Mouse (Mus musculus): ENCODE data around the gene Gm37240. TPM values are rescaled to one million over a fixed set of nuclear protein-coding genes. Genes with fewer than 3 reads are reported as not detected.

Gene Gm37240
- polyA plus RNA-seq, 1 experiment, result 0.53 TPM

DNA sequence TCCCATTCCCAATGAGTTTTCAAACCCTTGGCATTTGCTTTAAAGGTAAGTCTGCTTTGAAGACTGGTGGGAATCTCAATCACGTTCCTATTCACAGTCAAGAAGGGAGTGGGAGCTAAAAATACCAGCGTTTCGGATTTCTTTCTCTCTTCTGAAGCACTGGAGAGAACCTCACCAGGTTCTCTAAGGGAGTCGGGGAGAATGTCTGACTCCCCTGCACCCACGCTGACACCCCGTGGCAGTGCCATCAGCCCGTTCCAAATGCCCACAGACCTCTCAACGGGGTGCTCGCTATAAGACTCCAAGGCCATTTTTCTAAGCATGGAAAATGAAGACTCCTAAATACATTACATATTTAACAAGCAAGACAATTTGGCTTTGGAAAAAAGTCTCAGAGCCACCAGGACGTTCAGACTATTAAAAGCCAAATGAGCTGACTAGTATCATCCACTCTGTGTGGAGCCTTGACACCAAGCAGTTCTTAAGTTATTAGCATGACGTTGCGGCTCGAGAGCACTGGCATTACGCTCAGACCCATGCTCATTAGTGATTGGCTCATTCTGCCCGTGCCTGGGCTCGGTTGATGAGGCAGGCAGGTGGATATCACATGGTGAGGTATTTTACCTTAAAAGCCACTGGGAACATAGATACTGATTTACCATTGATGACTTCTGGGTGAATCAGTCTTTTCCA, 508.5 kb downstream of the Gm37240 start:
- DNase-seq (ENCODE audit: low read depth), result no peak
- TF ChIP-seq CTCF (IDR thresholded peaks at IDR 0.05; ENCODE audit: borderline replicate concordance, extremely low read depth, insufficient read depth, insufficient read length) (no peak), POLR2A (IDR thresholded peaks at IDR 0.05; ENCODE audit: borderline replicate concordance, extremely low read depth, insufficient read depth, insufficient read length, poor library complexity, severe bottlenecking) (no peak)

DNA sequence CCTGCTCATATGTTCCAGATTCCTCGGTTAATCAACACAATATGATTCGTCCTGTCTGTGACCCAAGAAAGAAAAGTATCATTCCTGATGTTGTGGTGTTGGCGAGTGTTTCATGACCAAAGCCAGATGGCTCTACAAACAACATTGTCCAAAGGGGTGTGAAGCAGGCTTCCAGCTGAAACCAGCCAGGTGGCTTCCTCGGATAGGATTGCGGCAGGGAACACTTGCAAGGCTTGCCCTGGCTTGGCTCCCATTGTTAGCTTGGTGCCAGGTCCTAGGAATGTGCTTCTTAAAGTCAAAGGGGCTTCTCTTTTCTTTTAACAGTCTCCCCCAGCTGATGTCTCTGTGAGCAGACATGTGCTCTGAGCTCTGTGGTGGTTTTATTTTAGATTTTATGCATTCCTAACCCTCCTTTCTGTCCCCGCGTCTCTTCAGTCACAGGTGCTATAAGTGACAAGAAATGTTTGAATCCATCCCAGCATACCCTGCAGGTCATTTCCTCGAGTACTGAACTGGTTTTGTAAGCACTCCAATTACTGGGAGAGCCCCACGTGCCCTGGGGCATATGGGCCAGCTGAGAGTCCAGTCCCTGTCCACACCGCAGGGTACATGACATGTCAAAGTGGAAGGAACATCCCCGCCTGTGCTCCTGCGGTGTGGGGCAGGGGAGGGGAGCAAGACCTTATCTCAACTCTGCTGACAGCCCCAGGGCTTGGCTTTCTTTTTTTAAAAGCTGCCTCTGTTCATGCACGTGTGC, 509.2 kb downstream of the Gm37240 start:
- peak; percentile 22 for DNase-seq (ENCODE audit: low read depth)
- TF ChIP-seq POLR2A (IDR thresholded peaks at IDR 0.05; ENCODE audit: borderline replicate concordance, extremely low read depth, insufficient read depth, insufficient read length, poor library complexity, severe bottlenecking) (no peak), CTCF (IDR thresholded peaks at IDR 0.05; ENCODE audit: borderline replicate concordance, extremely low read depth, insufficient read depth, insufficient read length) (no peak)

DNA sequence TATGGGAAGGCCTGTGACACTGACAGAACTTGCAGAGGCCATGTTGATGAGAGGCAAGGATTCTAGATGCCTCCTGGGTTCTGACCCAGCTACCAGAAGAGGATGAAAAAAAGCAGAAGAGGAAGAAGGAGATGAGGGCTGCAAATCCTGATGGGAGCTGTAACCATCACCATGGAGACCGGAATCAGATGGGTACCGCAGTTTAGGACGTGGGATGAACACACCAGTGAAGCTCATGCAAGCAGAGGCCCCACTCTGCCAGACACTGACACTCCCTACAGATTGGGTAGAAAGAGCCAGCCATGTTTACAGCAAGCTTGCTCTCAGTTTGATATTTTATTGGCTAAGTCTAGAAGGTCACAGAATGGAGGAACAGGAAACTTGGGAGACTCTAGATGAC, 509.8 kb downstream of the Gm37240 start:
- TF ChIP-seq POLR2A (IDR thresholded peaks at IDR 0.05; ENCODE audit: borderline replicate concordance, extremely low read depth, insufficient read depth, insufficient read length, poor library complexity, severe bottlenecking) (no peak), CTCF (IDR thresholded peaks at IDR 0.05; ENCODE audit: borderline replicate concordance, extremely low read depth, insufficient read depth, insufficient read length) (no peak)
- DNase-seq (ENCODE audit: low read depth), result no peak

DNA sequence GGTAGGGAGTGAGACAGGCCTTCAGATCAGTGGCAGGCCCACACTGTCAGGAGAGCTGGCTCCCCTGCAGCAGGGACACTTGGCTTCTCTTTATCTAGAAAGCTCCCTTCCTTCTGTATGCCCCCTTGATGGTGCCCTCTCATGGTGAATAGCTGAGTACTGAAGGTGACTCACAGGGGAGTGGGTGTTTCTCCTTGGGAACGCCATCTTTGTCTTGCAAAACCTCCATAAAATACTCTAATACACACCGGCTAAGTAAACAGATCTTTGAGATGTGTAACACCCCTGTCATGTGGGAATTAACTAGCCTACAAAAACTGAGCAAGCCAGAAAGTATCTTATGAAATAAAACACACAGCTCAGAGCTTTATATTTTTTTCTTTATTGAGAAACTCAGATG, 510.8 kb downstream of the Gm37240 start:
- TF ChIP-seq POLR2A (IDR thresholded peaks at IDR 0.05; ENCODE audit: borderline replicate concordance, extremely low read depth, insufficient read depth, insufficient read length, poor library complexity, severe bottlenecking) (no peak), CTCF (IDR thresholded peaks at IDR 0.05; ENCODE audit: borderline replicate concordance, extremely low read depth, insufficient read depth, insufficient read length) (no peak)
- no peak for DNase-seq (ENCODE audit: low read depth)

DNA sequence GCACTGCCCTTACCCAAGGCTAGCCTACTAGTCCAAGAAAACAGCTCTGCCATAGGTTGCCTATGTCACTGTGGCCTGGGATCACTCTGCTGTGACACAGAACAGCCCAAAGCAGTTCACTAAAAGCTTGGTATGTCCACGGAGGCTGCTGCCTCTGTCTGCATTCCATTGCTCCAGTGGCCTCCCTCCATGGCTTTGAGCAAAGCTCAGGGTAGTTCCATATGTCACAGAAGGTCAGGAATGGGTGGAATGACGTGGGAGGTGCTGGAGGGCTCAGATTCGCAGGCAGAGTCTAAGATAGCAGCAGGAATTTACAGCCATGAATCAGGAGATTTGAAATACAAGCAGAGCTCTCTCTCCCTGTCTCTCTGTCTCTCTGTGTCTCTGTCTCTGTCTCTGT, 514.3 kb downstream of the Gm37240 start:
- DNase-seq (ENCODE audit: low read depth), result no peak
- no peak for TF ChIP-seq POLR2A (IDR thresholded peaks at IDR 0.05; ENCODE audit: borderline replicate concordance, extremely low read depth, insufficient read depth, insufficient read length, poor library complexity, severe bottlenecking)
- no peak for TF ChIP-seq CTCF (IDR thresholded peaks at IDR 0.05; ENCODE audit: borderline replicate concordance, extremely low read depth, insufficient read depth, insufficient read length)

GRCm38 (mm10) chr3:85369847-85370246, 517.5 kb downstream of the Gm37240 start:
- DNase-seq (ENCODE audit: low read depth), result no peak
- no peak for TF ChIP-seq CTCF (IDR thresholded peaks at IDR 0.05; ENCODE audit: borderline replicate concordance, extremely low read depth, insufficient read depth, insufficient read length)
- no peak for TF ChIP-seq POLR2A (IDR thresholded peaks at IDR 0.05; ENCODE audit: borderline replicate concordance, extremely low read depth, insufficient read depth, insufficient read length, poor library complexity, severe bottlenecking)

GRCm38 (mm10) chr3:85369157-85369556, 518.2 kb downstream of the Gm37240 start:
- TF ChIP-seq CTCF (IDR thresholded peaks at IDR 0.05; ENCODE audit: borderline replicate concordance, extremely low read depth, insufficient read depth, insufficient read length) (no peak), POLR2A (IDR thresholded peaks at IDR 0.05; ENCODE audit: borderline replicate concordance, extremely low read depth, insufficient read depth, insufficient read length, poor library complexity, severe bottlenecking) (no peak)
- DNase-seq (ENCODE audit: low read depth), result peak; percentile 12

DNA sequence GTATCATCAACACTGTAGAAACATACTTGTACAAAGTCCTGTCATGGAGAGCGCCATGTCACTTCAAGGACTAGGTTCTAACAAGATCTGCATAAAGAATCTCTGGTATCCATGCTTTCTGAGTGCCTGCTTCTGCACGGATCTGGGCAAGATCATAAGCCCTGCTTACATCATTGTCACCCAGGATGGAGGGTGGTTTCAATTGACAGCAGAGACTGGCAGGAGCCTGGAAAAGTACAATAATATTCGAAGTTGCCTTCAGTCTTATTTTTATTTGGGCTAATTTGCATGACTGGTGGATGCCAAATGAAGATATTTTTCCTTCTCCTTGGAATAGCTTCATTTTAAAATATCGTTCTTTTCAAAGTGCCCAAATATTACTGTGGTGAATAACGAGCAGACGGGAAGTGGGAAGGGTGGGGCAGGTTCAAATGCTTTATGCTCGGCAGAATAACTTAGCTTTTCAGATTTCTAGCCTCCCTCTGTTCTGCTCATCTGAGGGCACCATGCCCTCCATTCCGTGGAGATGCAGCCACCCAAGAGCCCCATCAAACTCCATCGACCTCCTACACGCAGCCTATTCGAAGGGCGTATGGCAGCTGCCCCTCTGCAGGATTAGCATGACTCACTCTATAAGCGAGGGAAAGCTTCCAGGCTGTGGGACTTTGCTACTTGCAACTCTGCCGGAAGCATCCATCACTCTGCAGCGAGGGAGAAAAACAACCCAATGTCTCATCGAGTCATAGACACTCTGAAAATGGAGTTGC, 518.8 kb downstream of the Gm37240 start:
- TF ChIP-seq POLR2A (IDR thresholded peaks at IDR 0.05; ENCODE audit: borderline replicate concordance, extremely low read depth, insufficient read depth, insufficient read length, poor library complexity, severe bottlenecking) (no peak), CTCF (IDR thresholded peaks at IDR 0.05; ENCODE audit: borderline replicate concordance, extremely low read depth, insufficient read depth, insufficient read length) (no peak)
- peak; percentile 22 for DNase-seq (ENCODE audit: low read depth)

DNA sequence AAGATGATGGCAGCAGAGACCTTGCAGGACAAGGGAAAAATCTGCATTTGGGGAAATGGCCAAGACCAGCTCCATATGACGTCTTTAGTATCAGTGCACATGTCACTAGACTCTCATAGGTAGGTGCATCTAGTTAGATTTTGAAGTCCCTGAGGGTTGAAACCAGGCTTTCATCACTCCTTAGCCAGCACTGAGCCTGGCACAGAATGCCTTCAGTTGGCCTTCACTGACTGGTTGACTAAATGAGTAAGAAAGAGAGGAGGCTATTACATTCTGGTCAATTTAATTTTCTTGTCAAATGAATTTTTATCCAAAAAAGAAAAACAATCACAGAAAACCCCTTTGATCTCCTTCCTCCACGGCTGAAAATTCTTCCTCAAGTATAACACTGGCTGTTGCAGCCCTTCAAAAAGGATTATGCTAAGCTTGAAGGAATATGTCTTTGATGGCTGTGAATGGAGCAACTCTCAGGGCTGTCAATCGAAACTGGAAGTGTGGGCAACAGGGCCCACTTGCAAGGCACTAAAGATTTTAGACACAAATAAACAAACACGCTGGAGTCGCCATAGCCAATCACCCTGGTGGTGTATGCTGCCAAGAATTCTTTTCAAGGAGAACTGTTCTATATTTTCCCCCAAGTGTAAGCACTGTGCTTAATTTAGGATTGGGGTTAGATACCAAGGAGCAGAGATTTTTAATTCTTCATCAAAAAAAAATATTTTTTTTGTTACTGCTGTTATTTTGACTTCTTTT, 522.6 kb downstream of the Gm37240 start:
- TF ChIP-seq POLR2A (IDR thresholded peaks at IDR 0.05; ENCODE audit: borderline replicate concordance, extremely low read depth, insufficient read depth, insufficient read length, poor library complexity, severe bottlenecking), result no peak
- TF ChIP-seq CTCF (IDR thresholded peaks at IDR 0.05; ENCODE audit: borderline replicate concordance, extremely low read depth, insufficient read depth, insufficient read length), result no peak
- DNase-seq (ENCODE audit: low read depth), result peak; percentile 43

GRCm38 (mm10) chr3:85362883-85363282, 524.4 kb downstream of the Gm37240 start:
- DNase-seq (ENCODE audit: low read depth), result peak; percentile 44
- no peak for TF ChIP-seq POLR2A (IDR thresholded peaks at IDR 0.05; ENCODE audit: borderline replicate concordance, extremely low read depth, insufficient read depth, insufficient read length, poor library complexity, severe bottlenecking)
- no peak for TF ChIP-seq CTCF (IDR thresholded peaks at IDR 0.05; ENCODE audit: borderline replicate concordance, extremely low read depth, insufficient read depth, insufficient read length)

DNA sequence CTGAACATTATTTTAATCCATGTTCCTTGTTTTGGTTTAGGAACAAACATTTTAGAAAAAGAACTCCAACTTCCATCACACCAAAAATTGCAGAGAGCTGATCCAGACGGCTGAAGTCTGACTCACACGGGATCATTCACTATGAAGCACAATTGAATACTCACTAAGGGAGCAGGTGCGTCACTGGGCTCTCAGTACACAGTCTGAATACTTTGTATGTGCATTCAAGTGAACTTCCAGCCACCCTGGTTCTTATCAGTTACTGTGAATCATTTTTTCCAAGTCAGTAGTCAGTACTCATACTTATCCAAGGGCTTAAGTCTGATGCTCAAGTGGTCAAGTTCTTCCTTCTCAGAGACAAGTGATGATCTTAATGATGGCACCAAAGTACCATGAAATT, 530.9 kb downstream of the Gm37240 start:
- no peak for DNase-seq (ENCODE audit: low read depth)
- TF ChIP-seq CTCF (IDR thresholded peaks at IDR 0.05; ENCODE audit: borderline replicate concordance, extremely low read depth, insufficient read depth, insufficient read length) (no peak), POLR2A (IDR thresholded peaks at IDR 0.05; ENCODE audit: borderline replicate concordance, extremely low read depth, insufficient read depth, insufficient read length, poor library complexity, severe bottlenecking) (no peak)
